Mouse (Mus musculus) adrenal gland (tissue): Measurements from ENCODE around the gene Gm17720.
"Not testable (repeated sequence)": the region's sequence is repeated elsewhere in the genome, so short reads cannot be mapped to it uniquely, and the experiment has no call there.

Source experiments
- intact Hi-C: fragments of 180-260 bp; cut with DNase I; formaldehyde crosslinking; loops from one replicate; pipeline ENCODE4 v1.15.1; 2025

The Gm17720 gene

GRCm38 (mm10) chr8:110040509-110040908 lies 62.0 kb downstream of the Gm17720 start:
- intact Hi-C loops: no loop called here

GRCm38 (mm10) chr8:110039659-110040058 lies 62.9 kb downstream of the Gm17720 start, which contains the start of gene Chst4:
Gene Chst4, minus strand, starts transcription at chr8:110039740.
- intact Hi-C loops: no loop called here

GRCm38 (mm10) chr8:110039216-110039615 lies 63.3 kb downstream of the Gm17720 start:
- intact Hi-C loops: no loop called here

GRCm38 (mm10) chr8:110036156-110036555 lies 66.4 kb downstream of the Gm17720 start:
- intact Hi-C loops: no loop called here

- intact Hi-C loops: no loop called here
Measured at GRCm38 (mm10) chr8:110034331-110034730, 68.2 kb downstream of the Gm17720 start.

- intact Hi-C loops: not testable (repeated sequence)
Measured at GRCm38 (mm10) chr8:110033771-110034170, 68.8 kb downstream of the Gm17720 start.
